Mouse (Mus musculus) adrenal gland, adult 8-10 months (tissue): ENCODE data around the gene Osbpl5. TPM values are rescaled to one million over a fixed set of nuclear protein-coding genes. Genes with fewer than 3 reads are reported as not detected.
A peak's percentile ranks its signal among the peaks of the same experiment; 100 is the strongest.

Source experiments
- DNase-seq: peaks from one replicate; pipeline ENCODE4 v3.0.0; 2022
- total RNA-seq, 4 experiments: library from RNA; stranded (reverse); gene quantifications; 2 replicates each; pipeline ENCODE4 v1.2.4; 2022

Osbpl5 gene
- total RNA-seq, 4 experiments from 2014 or later = 39.0 to 58.1 (median 45.3) TPM

DNA sequence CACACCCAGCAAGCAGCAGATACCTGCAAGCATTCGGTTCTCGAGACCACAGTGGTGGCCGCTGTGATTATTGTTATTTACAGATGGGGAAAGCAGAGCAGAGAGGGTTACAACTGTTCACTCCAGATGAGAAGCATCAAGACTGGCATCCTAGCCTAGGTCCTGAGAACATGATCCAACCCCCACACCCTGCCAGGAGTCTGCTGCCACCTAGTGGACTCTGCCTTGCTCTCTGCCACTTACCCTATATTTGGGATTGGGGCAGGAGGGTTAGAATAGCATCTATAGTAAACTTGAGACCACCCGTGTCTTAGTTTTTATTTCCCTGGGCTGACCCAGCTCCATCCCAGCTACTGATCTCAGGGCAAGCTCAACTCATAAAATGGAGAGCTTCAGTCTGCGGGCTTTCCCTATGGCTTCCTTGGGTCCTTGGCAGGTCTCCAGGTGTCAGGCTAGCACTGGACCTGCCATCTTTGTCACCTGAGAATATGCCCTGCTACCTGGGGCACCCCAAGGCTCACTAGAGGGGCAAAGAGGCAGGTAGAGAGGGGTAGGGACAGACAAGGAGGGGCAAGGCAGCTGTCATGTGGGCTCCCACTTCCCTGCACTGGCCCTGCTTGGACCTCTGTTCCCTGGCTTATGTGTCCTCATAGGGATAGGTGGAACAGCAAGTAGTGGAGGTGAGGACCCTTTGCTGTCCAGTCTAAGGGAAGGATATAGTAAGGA, 2.6 kb downstream of the Osbpl5 start:
- DNase-seq = no peak

DNA sequence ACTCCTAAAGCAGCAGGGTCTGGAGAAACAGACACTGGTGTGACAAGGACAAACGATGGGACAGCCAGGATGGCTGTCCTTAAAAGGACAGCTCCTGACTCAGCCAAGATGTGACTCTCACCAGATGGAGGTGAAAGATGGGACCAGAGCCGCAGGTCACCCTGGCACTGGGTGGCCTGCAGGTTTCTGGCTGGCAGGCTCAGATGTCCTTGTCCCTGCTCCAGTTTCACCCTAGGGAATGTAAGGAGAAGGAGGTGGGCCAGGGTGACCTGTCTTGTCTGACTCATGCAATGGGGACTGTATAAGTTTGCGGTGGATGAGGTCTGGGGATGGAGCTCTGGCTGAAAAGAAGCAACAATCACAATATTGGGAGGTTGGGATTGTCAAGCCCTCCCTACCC, 4.2 kb downstream of the Osbpl5 start:
- no peak for DNase-seq

DNA sequence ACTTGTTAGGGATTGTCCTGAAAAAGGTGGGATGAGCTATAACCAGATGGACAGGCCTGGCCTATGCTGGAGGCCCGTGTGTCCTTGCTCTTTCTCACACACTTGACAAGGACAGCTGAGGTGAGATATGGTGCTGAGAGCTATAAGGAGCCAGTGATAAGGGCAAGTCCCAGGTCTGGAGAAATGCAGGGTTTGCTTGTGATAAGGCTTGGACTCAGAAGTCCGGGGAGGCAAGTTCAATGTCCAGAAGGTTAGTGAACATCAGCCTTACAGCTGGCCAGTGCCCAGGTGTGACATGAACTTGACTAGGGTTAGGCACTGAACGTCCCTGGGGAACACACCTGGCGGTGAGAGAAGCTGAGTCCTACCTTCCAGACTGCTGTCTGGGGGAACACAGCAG, 4.7 kb downstream of the Osbpl5 start:
- DNase-seq = no peak

DNA sequence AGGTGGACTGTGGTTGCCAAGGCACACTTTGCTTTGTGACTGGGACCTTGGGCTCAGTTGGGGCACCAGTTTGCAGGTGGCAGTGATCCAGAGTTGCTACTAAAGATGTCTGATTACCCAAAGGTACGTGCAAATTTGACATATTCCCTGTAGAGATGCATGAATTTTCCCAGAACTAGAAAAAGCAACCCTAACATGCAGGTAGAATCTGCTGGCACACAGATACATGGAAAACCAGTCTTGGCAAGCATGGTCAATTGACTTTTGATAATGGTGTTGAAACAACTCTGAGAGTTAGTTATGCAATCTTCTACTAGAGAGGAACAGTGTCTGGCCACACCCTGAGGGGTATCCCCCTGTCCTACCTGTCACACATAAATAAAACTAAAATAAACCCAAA, 5.4 kb downstream of the Osbpl5 start:
- no peak for DNase-seq

DNA sequence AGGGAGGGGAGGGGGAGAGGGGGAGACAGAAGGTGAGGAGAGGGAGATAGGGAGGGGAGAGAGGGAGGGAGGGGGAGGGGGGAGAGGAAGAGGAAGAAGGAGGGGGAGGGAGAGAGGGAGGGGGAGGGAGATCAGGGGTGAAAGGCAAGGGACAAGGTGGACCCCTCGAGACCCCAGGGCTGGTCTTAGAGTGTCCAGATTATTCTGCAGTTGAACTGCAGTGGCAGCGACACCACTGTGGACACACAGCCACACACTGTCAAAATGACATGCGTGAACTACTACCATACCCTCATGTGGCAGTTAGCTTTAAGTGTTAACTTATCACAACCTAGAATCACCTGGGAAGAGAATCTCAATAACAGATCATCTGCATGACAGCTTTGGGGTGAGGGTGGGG, 7.7 kb downstream of the Osbpl5 start:
- no peak for DNase-seq

DNA sequence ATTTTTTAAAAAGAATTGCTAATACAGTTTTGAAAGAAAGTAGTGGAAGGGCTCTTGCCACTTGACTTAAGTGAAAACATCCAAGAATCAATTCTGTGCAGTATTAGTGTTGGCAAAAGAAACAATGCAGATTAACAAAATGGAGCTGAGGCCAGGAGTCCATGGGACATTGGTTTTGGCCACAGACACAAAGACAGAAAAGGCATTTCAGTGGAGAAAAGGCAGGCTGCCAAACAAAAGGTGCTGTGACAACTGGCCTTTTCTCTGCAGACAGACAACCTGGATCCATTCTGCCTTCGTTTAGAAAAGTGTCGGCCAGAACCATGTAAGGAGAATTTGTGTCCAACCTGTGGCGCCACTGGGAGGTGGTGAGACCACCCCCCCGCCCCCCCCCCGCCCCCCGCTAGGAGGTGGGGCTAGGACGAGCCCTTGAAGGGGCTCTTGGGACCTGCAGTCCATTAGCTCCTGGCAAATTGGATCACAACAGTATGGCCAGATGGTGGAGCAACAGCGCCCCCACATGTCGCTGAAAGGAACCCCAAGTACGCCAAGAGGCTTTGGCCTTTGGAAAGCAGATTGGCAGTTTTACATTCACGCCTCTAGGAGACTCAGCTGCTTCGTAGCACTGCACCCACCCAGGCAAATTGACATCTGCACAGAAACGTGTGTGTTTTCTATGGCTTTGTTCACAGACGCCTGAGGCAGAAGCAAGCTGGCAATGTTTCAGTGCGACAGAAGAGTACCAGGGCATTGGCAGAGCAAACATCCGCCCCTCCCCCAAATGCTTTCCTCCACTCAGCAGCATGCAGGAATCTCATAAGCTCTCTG, 8.5 kb downstream of the Osbpl5 start:
- DNase-seq = peak; percentile 80

DNA sequence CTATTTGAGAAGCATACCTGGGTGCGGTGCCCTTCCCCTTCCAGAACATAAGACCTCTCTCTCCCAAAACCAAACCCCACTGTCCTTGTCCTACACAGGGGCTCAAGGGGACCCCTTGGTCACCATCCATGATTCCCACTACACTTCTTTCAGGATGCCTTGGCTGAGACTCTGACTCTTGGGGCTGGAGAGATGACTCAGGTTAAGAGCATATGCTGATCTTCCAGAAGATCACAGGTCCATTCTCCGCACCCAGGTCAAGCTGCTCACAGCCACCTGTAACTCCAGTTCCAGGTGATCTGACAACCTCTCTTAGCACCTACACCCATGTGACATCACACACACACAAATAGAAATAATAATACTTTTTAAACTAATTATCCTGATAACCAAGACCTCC, 16.1 kb downstream of the Osbpl5 start:
- DNase-seq = no peak

DNA sequence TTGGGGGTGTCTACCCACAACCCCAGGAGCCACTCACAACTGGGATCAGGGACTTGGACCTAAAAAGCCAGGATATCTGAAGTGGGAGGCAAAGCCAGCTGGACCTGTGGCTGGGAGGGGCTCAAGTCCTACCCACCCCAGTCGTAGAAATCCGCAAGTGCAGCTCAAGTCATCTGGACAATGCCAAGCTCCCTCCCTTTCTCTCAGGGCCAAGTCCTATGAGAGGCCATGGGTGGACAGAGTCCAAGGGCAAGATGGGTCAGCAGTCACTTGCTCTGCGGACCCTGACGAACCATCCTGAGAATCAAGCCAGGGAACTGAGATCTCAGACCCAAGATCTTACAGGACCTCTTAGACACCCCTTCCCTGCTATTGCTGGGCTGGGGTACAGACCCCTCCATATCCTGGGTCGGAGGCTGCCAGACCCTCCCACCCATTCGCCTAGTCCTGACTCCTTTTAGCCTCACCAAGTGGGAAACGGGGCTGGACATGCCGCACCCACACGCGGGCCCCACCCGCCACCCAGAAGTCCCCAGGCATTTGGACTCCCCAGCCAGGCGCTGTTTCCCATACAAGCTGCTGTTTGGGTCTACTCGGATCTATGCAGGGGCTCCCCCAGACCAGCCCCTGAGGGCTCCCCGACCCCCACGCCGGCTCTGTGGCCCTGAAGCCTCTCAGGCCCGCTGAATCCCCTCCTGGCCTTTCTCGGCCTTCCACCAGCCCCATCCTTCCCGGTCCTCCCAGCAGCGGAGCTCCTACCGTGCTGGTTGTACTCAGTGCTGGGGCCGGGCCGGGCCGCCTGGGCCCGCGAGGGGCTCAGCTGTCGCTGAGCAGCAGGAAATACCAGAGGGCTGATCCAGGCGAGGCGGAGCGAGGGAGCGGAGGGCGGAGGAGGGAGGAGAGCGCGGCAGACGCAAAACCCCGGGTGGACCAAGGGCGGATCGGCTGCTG, 17.0 kb downstream of the Osbpl5 start:
- DNase-seq = peak; percentile 76

DNA sequence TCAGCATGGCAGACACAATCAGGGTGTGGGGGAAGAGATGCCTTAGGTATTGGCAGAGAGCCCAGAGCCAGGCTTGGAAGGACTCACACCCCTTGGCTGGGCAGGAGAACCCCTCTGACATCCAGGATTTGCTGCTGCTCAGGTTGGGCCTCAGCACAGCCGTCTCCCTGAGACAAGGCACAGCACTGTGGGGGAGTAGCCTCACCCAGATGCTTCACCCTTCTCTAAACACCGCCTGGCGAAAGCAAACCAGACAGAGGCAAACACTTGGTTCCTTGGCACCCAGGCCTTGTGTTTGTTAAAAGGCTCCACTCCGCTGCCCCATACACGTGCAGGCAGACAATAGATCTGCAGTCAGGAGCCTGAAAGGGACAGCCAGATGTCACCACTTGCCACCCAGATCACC, 18.2 kb downstream of the Osbpl5 start:
- DNase-seq = no peak

DNA sequence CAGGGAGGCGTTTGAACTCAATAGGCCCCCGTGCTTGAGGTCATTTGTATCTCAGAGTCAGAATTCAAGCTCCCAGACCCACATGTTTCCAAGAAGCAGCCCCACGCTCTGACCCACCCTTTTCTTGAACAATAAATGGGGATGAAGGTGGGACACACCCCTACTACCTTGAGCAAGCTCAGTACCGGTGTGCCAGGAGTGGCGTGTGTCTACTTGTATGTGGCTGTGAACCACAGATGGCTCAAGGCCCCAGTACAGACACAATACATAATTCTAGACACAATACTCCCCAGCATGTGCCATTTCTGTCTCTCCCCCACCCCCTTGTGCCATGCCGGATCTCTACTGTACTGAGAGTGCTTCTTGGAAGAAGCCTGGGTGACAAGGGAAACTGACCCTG, 18.6 kb downstream of the Osbpl5 start:
- DNase-seq = no peak

DNA sequence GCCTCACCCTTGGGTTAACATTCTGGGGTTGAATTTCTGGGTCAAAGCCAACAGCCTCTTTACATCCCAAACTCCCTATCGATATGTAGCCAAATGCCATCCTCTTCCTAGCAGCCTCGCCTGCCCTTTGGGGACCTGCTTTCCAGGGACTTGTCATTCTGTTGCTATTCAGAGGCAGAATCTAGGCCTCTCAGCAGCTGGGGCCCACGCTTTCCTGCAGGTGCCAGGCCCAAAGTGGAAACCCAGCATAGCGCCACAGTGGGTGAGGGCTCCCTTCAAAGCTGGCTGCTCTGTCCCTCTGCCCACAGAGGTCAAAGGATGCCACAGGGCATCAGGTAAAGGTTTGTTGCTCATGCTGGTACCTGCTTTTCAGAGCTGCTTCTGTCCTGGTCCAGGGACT, 23.0 kb downstream of the Osbpl5 start:
- no peak for DNase-seq

DNA sequence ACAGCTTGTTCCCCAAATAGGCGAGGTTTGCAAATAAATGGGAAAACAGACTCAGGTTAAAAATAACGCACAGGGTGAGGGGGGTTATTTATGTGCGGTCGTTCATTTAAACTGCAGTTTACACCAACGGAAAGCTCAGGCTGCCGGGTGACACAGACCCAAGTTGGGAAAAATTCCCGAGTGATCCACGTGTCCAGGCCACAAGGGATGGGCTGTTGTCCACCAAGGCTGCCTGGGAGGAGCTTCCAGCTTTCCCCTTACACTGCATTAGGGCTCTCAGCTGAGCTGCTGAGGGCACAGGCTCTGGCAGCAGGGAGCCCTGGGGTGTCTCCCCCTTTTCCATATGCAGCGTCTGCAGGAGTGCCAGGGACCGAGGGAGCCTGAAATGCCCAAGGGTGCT, 26.9 kb downstream of the Osbpl5 start:
- no peak for DNase-seq

DNA sequence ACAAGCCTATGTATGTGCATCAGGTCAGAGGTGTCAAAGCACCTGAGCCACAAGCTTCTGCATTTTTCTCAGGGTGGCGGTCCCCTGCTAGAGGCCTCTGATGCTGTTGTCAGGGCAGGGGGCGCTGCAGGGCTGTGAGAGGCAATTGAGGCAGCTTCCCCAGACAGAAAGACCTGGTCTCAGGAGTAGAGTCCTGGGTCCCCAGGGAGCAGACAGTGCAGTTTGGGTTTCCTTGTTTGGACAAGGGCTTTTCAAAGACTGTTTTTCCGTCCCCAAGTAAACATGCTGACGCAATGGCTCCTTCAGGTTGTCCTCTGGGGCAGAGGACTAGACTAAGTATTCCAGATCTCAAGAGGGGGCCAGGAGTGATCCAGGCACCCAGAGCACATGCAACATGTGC, 30.4 kb downstream of the Osbpl5 start:
- no peak for DNase-seq

DNA sequence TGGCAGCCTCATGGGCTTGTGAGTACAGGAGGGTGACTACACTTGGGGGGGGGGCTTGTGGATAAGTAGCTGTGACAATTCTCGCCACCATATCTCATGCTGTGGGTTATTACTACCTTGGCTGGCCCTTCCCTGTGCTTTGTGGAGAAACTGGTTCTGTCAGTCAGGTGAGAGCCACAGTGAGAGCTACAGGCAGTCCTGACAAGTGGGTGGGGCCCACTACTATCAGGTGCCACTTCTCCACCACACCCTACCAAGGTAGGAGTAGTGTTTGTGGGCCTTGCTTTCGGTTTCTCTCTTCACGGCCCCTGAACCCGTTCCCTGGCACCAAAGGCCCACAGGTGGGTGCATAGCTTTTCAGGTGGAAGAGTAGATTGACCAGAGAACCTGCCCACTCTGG, 32.9 kb downstream of the Osbpl5 start:
- no peak for DNase-seq

DNA sequence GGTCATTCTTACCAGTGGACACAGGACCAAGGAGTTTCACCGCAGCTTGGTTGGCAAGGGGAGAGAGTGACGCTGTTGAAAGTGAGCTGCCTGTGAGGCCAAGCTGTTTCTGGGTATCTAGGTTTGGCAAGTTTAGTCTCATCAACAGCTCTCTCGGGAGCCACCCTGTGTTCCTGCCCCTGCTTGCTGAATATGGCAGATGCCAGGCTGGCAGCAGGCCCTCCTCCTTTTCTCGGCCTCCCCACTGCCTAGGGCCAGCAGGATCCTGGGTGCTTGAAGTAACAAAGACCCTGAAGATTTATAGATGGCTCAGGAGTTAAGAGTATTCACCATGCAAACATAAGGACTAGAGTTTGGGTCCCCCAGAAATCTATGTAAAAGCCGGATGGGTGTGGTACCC, 34.1 kb downstream of the Osbpl5 start:
- no peak for DNase-seq

DNA sequence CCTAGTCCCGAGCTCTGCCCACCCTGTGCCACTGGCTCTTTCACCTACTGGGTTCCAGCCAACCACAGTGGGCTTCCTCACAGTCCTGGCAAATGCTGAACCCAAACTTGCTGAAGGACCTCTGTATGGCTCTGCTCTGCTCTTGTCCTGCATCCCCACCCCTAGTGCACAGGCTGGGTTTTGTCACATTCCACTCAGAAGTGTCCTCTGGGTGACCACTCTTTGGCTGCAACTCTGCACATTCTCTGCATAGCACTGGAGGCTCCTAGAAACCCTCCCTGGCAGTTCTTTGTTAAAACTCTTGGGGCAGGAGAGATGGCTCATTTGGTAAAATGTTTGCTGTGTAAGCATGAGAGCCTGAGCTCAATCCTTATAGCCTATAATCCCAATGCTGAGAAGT, 39.0 kb downstream of the Osbpl5 start:
- no peak for DNase-seq

DNA sequence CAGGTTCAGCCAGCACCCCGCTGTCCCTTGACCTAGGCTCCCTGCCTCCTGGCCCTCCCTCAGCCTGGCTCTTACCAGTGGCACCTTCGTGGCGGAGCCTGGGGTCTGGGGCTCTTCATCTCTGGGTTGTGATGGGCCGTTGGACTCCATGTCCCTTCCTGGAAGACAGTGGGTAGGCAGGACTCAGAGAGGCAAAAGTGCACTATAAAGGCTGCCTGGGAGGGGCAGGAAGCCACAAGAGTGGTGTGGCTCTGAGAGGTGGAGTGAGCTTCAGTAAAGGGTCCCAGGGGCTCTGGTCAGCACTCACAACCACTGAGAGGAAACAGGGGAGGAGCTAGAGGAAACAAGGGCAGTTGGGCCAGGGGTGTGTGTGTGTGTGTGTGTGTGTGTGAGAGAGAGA, 43.4 kb downstream of the Osbpl5 start:
- DNase-seq = no peak

DNA sequence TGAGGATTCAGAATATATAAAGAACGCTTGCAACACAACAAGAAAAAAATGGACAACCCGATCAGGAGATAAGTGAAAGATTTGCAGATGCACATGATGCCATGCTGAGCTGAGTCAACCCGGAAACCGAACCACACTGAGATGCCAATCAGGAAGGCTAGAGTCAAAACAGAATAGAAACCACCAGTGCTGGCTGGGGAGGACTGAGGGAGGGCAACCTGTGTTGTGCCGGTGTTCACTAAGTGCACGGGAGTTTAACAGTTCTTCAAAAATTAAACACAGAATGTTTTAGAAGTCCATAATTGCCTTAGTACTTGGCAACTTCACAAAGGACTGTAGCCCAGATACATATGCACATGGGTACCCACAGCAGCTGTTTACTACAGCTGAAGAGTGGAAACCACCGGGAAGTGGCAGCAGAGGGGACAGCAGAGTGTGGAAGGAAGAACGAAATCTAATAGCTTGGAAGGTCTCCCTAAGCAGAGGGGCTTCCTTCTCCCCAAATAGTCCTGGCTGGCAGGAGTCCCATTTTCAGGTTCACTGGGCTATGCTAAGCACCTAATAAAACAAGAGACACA, 43.9 kb downstream of the Osbpl5 start:
- no peak for DNase-seq

DNA sequence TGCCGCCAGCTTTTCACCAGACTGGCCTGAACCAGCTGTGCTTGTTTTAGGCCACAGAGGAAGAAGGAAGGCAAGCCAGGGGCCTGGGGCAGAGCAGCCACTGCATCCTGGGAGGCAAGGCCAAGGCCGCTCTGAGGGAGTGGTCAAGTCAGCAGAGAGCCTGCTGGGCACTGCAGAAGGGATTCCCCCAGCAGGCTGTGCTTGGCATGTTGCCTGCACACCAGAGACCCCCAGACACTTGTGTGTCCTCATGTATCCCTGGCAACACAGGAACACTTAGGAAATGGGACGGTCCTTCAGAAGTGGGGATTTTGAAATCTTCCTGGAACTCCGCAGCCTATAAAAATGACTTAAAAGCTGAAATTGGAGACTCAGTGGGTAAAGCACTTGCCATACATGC, 44.8 kb downstream of the Osbpl5 start:
- no peak for DNase-seq

DNA sequence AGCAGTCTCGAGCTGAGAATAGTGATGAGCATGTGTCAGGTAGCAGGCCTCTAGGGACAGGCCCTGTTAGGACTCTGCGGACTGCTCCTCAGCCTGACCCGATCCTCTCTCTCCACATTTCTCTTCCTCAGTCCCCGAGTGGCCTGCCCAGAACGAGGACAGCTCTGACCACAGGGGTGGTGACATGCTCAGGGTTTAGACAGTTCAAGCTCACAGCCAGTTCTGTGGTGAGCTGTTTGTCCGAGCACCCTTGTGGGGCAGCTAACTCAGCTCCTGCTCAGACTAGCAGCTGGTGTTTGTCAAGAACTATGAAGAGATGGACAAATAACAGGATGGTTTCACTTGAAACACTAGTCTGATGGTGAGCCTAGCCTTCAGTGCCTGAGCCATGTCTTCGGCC, 45.4 kb downstream of the Osbpl5 start:
- DNase-seq = no peak

DNA sequence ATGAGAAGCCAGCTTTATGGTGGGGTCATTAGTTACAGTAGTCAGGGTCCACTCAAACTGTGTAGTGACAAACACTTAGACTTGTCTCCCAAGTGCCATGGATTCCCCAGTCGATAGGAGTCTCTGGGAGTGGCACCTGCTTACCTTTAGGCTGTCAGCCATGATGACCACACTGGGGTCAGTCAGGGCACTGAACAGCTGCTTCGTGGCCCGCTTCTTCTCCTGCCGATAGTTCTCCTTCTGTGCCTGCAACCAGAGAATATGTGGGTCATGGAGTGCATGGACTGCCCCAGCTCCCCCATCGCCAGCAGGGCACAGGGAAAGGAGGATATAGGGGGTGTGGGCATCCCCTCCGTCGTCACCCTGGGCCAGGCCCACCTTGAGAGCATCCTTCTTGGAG, 47.4 kb downstream of the Osbpl5 start:
- DNase-seq = no peak

DNA sequence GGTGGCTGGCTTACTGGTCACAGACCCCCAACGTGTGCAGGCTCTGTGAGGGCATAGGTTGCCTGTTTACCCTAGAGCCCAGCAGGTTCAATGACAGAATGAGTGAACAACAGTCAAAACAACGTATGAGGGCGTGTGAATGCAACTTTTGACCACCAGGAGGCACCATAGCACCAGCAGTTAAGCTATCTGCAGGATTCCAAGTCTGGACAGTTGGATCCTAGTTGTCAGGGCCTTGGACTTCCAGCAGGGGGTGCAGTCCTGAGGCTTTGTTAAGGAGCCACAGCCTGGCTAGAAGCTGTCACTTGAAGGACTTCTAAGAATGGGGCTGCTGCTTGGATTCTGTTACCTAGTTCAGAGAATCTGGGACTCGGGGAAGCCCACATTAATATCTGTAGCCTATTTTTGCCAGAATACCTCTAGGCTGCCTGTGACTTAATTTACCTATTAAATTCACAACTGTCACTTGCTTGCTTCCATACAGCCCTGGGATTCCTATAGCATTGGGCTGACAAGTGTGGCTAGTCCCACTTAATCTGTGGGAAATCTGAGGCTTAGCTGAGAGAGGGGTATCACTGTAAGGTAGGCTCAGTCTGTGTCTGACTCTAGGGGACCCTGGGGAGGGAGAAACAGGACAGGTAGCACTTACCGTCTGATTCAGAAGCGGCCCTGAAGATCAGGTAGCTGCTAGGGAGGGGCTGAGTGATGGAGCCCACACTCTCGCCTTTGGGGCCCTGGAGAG, 49.9 kb downstream of the Osbpl5 start:
- peak; percentile 87 for DNase-seq
